Mouse (Mus musculus): Measurements from ENCODE around the gene Dnajb6. TPM values are rescaled to one million over a fixed set of nuclear protein-coding genes. Genes with fewer than 3 reads are reported as not detected.
"Not testable (repeated sequence)": the region's sequence is repeated elsewhere in the genome, so short reads cannot be mapped to it uniquely, and the experiment has no call there.

Gene Dnajb6
- total RNA-seq, 2 experiments from 2014 or later = 115 to 142 TPM

- no peak for ATAC-seq (replicated peaks; ENCODE audit: low FRiP score, low TSS enrichment, poor library complexity, severe bottlenecking)
Measured at GRCm38 (mm10) chr5:29751306-29751705, 15.8 kb downstream of the Dnajb6 start.

- ATAC-seq (replicated peaks; ENCODE audit: low FRiP score, low TSS enrichment, poor library complexity, severe bottlenecking) = no peak
Measured at GRCm38 (mm10) chr5:29752894-29753293, 17.4 kb downstream of the Dnajb6 start.

- ATAC-seq (replicated peaks; ENCODE audit: low FRiP score, low TSS enrichment, poor library complexity, severe bottlenecking) = no peak
Measured at GRCm38 (mm10) chr5:29759318-29759717, 23.8 kb downstream of the Dnajb6 start.

GRCm38 (mm10) chr5:29770935-29771334, 35.4 kb downstream of the Dnajb6 start:
- ATAC-seq (replicated peaks; ENCODE audit: low FRiP score, low TSS enrichment, poor library complexity, severe bottlenecking) = no peak; the same call in 1 of the 2 replicates

GRCm38 (mm10) chr5:29772038-29772437, 36.5 kb downstream of the Dnajb6 start:
- ATAC-seq (replicated peaks; ENCODE audit: low FRiP score, low TSS enrichment, poor library complexity, severe bottlenecking) = no peak

GRCm38 (mm10) chr5:29772651-29773330, 37.3 kb downstream of the Dnajb6 start:
- no peak for ATAC-seq (replicated peaks; ENCODE audit: low FRiP score, low TSS enrichment, poor library complexity, severe bottlenecking)

- ATAC-seq (replicated peaks; ENCODE audit: low FRiP score, low TSS enrichment, poor library complexity, severe bottlenecking) = no peak
Measured at GRCm38 (mm10) chr5:29773460-29774150, 38.1 kb downstream of the Dnajb6 start.

- ATAC-seq (replicated peaks; ENCODE audit: low FRiP score, low TSS enrichment, poor library complexity, severe bottlenecking) = no peak
Measured at GRCm38 (mm10) chr5:29775437-29775836, 39.9 kb downstream of the Dnajb6 start.

- ATAC-seq (replicated peaks; ENCODE audit: low FRiP score, low TSS enrichment, poor library complexity, severe bottlenecking) = no peak
Measured at GRCm38 (mm10) chr5:29778029-29778428, 42.5 kb downstream of the Dnajb6 start.

- ATAC-seq (replicated peaks; ENCODE audit: low FRiP score, low TSS enrichment, poor library complexity, severe bottlenecking) = not testable (repeated sequence)
Measured at GRCm38 (mm10) chr5:29779733-29780132, 44.2 kb downstream of the Dnajb6 start.

- no peak for ATAC-seq (replicated peaks; ENCODE audit: low FRiP score, low TSS enrichment, poor library complexity, severe bottlenecking)
Measured at GRCm38 (mm10) chr5:29782261-29782660, 46.8 kb downstream of the Dnajb6 start.

- ATAC-seq (replicated peaks; ENCODE audit: low FRiP score, low TSS enrichment, poor library complexity, severe bottlenecking) = not testable (repeated sequence)
Measured at GRCm38 (mm10) chr5:29784906-29785305, 49.4 kb downstream of the Dnajb6 start.

GRCm38 (mm10) chr5:29785953-29786352, 50.5 kb downstream of the Dnajb6 start:
- not testable (repeated sequence) for ATAC-seq (replicated peaks; ENCODE audit: low FRiP score, low TSS enrichment, poor library complexity, severe bottlenecking)

GRCm38 (mm10) chr5:29794933-29795332, 59.4 kb downstream of the Dnajb6 start:
- ATAC-seq (replicated peaks; ENCODE audit: low FRiP score, low TSS enrichment, poor library complexity, severe bottlenecking) = peak; percentile 91

GRCm38 (mm10) chr5:29808940-29809339, 73.5 kb downstream of the Dnajb6 start:
- no peak for ATAC-seq (replicated peaks; ENCODE audit: low FRiP score, low TSS enrichment, poor library complexity, severe bottlenecking)

GRCm38 (mm10) chr5:29811377-29811921, 76.0 kb downstream of the Dnajb6 start:
- ATAC-seq (replicated peaks; ENCODE audit: low FRiP score, low TSS enrichment, poor library complexity, severe bottlenecking) = not testable (repeated sequence)

GRCm38 (mm10) chr5:29816523-29817242, 81.2 kb downstream of the Dnajb6 start:
- ATAC-seq (replicated peaks; ENCODE audit: low FRiP score, low TSS enrichment, poor library complexity, severe bottlenecking) = no peak

- no peak for ATAC-seq (replicated peaks; ENCODE audit: low FRiP score, low TSS enrichment, poor library complexity, severe bottlenecking)
Measured at GRCm38 (mm10) chr5:29817400-29817799, 81.9 kb downstream of the Dnajb6 start.

- no peak for ATAC-seq (replicated peaks; ENCODE audit: low FRiP score, low TSS enrichment, poor library complexity, severe bottlenecking)
Measured at GRCm38 (mm10) chr5:29818287-29818686, 82.8 kb downstream of the Dnajb6 start.

GRCm38 (mm10) chr5:29824796-29825195, 89.3 kb downstream of the Dnajb6 start:
- no peak for ATAC-seq (replicated peaks; ENCODE audit: low FRiP score, low TSS enrichment, poor library complexity, severe bottlenecking)

Measured in megakaryocyte-erythroid progenitor cell, adult 5-6 weeks (primary cell).